Mouse (Mus musculus): ENCODE data around the gene Gm20696.

Gene Gm20696

GRCm38 (mm10) chr6:99282866-99283657 is 383.5 kb downstream of the Gm20696 start:
- DNase-seq (ENCODE audit: low spot score), result no peak

GRCm38 (mm10) chr6:99281433-99281832 is 385.2 kb downstream of the Gm20696 start:
- DNase-seq (ENCODE audit: low spot score), result no peak

- no peak for DNase-seq (ENCODE audit: low spot score)
Measured at GRCm38 (mm10) chr6:99280619-99281018, 386.0 kb downstream of the Gm20696 start.

GRCm38 (mm10) chr6:99277251-99277650 is 389.3 kb downstream of the Gm20696 start:
- no peak for DNase-seq (ENCODE audit: low spot score)

- DNase-seq (ENCODE audit: low spot score), result no peak
Measured at GRCm38 (mm10) chr6:99276297-99276653, 390.3 kb downstream of the Gm20696 start.

GRCm38 (mm10) chr6:99275381-99276296 is 391.0 kb downstream of the Gm20696 start:
- DNase-seq (ENCODE audit: low spot score), result no peak

- no peak for DNase-seq (ENCODE audit: low spot score)
Measured at GRCm38 (mm10) chr6:99274667-99275066, 391.9 kb downstream of the Gm20696 start.

- DNase-seq (ENCODE audit: low spot score), result no peak
Measured at GRCm38 (mm10) chr6:99274222-99274621, 392.4 kb downstream of the Gm20696 start.

- DNase-seq (ENCODE audit: low spot score), result no peak
Measured at GRCm38 (mm10) chr6:99273177-99273576, 393.4 kb downstream of the Gm20696 start.

- no peak for DNase-seq (ENCODE audit: low spot score)
Measured at GRCm38 (mm10) chr6:99272174-99272573, 394.4 kb downstream of the Gm20696 start.

GRCm38 (mm10) chr6:99271741-99272140 is 394.9 kb downstream of the Gm20696 start:
- DNase-seq (ENCODE audit: low spot score), result no peak

- no peak for DNase-seq (ENCODE audit: low spot score)
Measured at GRCm38 (mm10) chr6:99269921-99270320, 396.7 kb downstream of the Gm20696 start.

- no peak for DNase-seq (ENCODE audit: low spot score)
Measured at GRCm38 (mm10) chr6:99268171-99269061, 398.2 kb downstream of the Gm20696 start.

GRCm38 (mm10) chr6:99265945-99266656 is 400.5 kb downstream of the Gm20696 start:
- DNase-seq (ENCODE audit: low spot score), result peak; percentile 28

- no peak for DNase-seq (ENCODE audit: low spot score)
Measured at GRCm38 (mm10) chr6:99265173-99265572, 401.4 kb downstream of the Gm20696 start.

- no peak for DNase-seq (ENCODE audit: low spot score)
Measured at GRCm38 (mm10) chr6:99264192-99265093, 402.2 kb downstream of the Gm20696 start.

GRCm38 (mm10) chr6:99263886-99264185 is 402.8 kb downstream of the Gm20696 start:
- DNase-seq (ENCODE audit: low spot score), result no peak

- DNase-seq (ENCODE audit: low spot score), result no peak
Measured at GRCm38 (mm10) chr6:99263061-99263885, 403.3 kb downstream of the Gm20696 start.

- no peak for DNase-seq (ENCODE audit: low spot score)
Measured at GRCm38 (mm10) chr6:99261737-99262130, 404.9 kb downstream of the Gm20696 start.
